16 mouse cellular contexts compared by ENCODE assay signal in genomic region chr11:69585718-69586325, GRCm38 (mm10). TPM values are rescaled to one million over a fixed set of nuclear protein-coding genes. Genes with fewer than 3 reads are reported as not detected.
A peak's percentile ranks its signal among the peaks of the same experiment; 100 is the strongest.
DNase-seq lines count a peak whose midpoint lies in the region; ATAC-seq and TF ChIP-seq lines count a peak whose summit lies in the region.
"Had no signal": no experiment of that assay in that cellular context is flagged by ENCODE, and none has a peak within 500 bp of the region (broad histone marks: within the 10 kb centered on the region; RNA-seq: fewer than 3 reads in every experiment).

No protein-coding gene starts in this region.

- peaks cover 51% of the 10 kb centered on the region for H3K36me3 ChIP-seq in ES-E14 (ENCODE audit: control insufficient read depth, insufficient read depth, low read length, poor library complexity, severe bottlenecking)
- peaks cover 38% of the 10 kb centered on the region for H3K36me3 ChIP-seq in macrophage (ENCODE audit: inconsistent target)
- H3K36me3 ChIP-seq in forebrain, embryonic 12.5 days (replicated peaks) = peaks cover 48% of the 10 kb centered on the region
- peaks cover 38% of the 10 kb centered on the region for H3K36me3 ChIP-seq in forebrain, embryonic 15.5 days
- H3K36me3 ChIP-seq in hindbrain, embryonic 11.5 days (ENCODE audit: control insufficient read depth, insufficient read depth, low read length) = peaks cover 12% of the 10 kb centered on the region; the same call in 1 of the 2 replicates

- H3K4me2 ChIP-seq in forebrain, embryonic 12.5 days = no peak overlapping the region
- H3K4me2 ChIP-seq in forebrain, embryonic 15.5 days (replicated peaks) = no peak overlapping the region
- H3K4me2 ChIP-seq in hindbrain, embryonic 11.5 days (replicated peaks; ENCODE audit: low read depth, low read length) = no peak overlapping the region

- H3K4me3 ChIP-seq in ES-E14 (ENCODE audit: insufficient read depth in 1 of 2, low read depth in 1 of 2, low read length in 2 of 2, poor library complexity in 1 of 2, severe bottlenecking in 1 of 2) = no peak overlapping the region; a peak in 1 of 4 replicates
- no peak overlapping the region for H3K4me3 ChIP-seq in macrophage (ENCODE audit: inconsistent target)
- H3K4me3 ChIP-seq in forebrain, embryonic 12.5 days (replicated peaks) = no peak overlapping the region
- H3K4me3 ChIP-seq in forebrain, embryonic 15.5 days = no peak overlapping the region
- no peak overlapping the region for H3K4me3 ChIP-seq in left cerebral cortex, adult 2 months
- no peak overlapping the region for H3K4me3 ChIP-seq in hindbrain, embryonic 11.5 days (ENCODE audit: low read depth, low read length)
- H3K4me3 ChIP-seq: limb, embryonic 10.5 days had no signal

- peak; percentile 7 for DNase-seq in A20 (ENCODE audit: low read depth, low spot score)
- no peak for DNase-seq in ES-E14 (ENCODE audit: low read depth, low spot score)
- no peak for DNase-seq in left cerebral cortex, adult 2 months (ENCODE audit: extremely low spot score in 1 of 2, low spot score in 2 of 2)
- no peak for DNase-seq in hindbrain, embryonic 11.5 days (ENCODE audit: low spot score)
- DNase-seq: embryo, embryonic 11 days; thymus, adult 2 months had no signal

- peak overlapping the region; percentile 12; the same call in 1 of the 2 replicates for H3K9ac ChIP-seq in ES-E14 (ENCODE audit: insufficient read depth, low read depth, low read length, poor library complexity, severe bottlenecking)
- no peak overlapping the region for H3K9ac ChIP-seq in forebrain, embryonic 12.5 days
- H3K9ac ChIP-seq in forebrain, embryonic 15.5 days (replicated peaks) = no peak overlapping the region
- no peak overlapping the region for H3K9ac ChIP-seq in hindbrain, embryonic 11.5 days (ENCODE audit: low read depth, low read length)

- no peaks in the 10 kb centered on the region for H3K27me3 ChIP-seq in forebrain, embryonic 12.5 days
- no peaks in the 10 kb centered on the region for H3K27me3 ChIP-seq in forebrain, embryonic 15.5 days
- H3K27me3 ChIP-seq in hindbrain, embryonic 11.5 days (ENCODE audit: control insufficient read depth, insufficient read depth, low read length) = no peaks in the 10 kb centered on the region

- peak; percentile 74 for ATAC-seq in erythroid progenitor cell, adult 5-6 weeks (replicated peaks; ENCODE audit: low FRiP score, poor library complexity, severe bottlenecking)
- ATAC-seq in forebrain, embryonic 12.5 days (ENCODE audit: low FRiP score) = no peak
- ATAC-seq in forebrain, embryonic 15.5 days (replicated peaks) = no peak
- ATAC-seq in hindbrain, embryonic 11.5 days (ENCODE audit: low FRiP score) = no peak
- ATAC-seq: forebrain, embryonic 14.5 days; hindbrain, embryonic 16.5 days had no signal

- in situ Hi-C loops in ES-E14 (cut with MboI; ENCODE audit: low sequenced_read_pairs in 2 of 2, unreplicated experiment in 2 of 2) = no loop called here

- TF ChIP-seq CTCF in left cerebral cortex, adult 2 months (IDR thresholded peaks at IDR 0.05) = no peak

- 31% methylated on average over 6 of the region's 7 CpGs for WGBS in macrophage (ENCODE audit: missing documents)
- 84% methylated on average over 7 of the region's 7 CpGs for WGBS in forebrain, embryonic 12.5 days
- 85% methylated on average over 7 of the region's 7 CpGs for WGBS in forebrain, embryonic 15.5 days
- 84% methylated on average over 7 of the region's 7 CpGs for WGBS in hindbrain, embryonic 11.5 days

- H3K79me2 ChIP-seq in macrophage (ENCODE audit: inconsistent target) = peaks cover 53% of the 10 kb centered on the region

- H3K4me1 ChIP-seq in ES-E14 (ENCODE audit: control insufficient read depth in 2 of 2, insufficient read depth in 2 of 2, low read length in 2 of 2, poor library complexity in 1 of 2) = peaks cover 7 to 27% of the 10 kb centered on the region in 2 experiments
- H3K4me1 ChIP-seq in forebrain, embryonic 12.5 days = peaks cover 11% of the 10 kb centered on the region
- peaks cover 10% of the 10 kb centered on the region for H3K4me1 ChIP-seq in forebrain, embryonic 15.5 days
- H3K4me1 ChIP-seq in hindbrain, embryonic 11.5 days (replicated peaks; ENCODE audit: control insufficient read depth, insufficient read depth, low read length) = peaks cover 2% of the 10 kb centered on the region; the same call in 1 of the 2 replicates

- H3K27ac ChIP-seq in ES-E14 (ENCODE audit: insufficient read depth, low read depth, low read length, poor library complexity, severe bottlenecking) (0 out of 2 replicates have a peak overlapping the region, but pooled peaks have one; percentile 44), macrophage (0 out of 2 replicates have a peak overlapping the region, but pooled peaks have one; percentile 0)
- H3K27ac ChIP-seq in forebrain, embryonic 12.5 days = no peak overlapping the region
- H3K27ac ChIP-seq in forebrain, embryonic 15.5 days (replicated peaks) = no peak overlapping the region
- no peak overlapping the region for H3K27ac ChIP-seq in left cerebral cortex, adult 2 months
- no peak overlapping the region for H3K27ac ChIP-seq in hindbrain, embryonic 11.5 days (ENCODE audit: low read depth, low read length)
- H3K27ac ChIP-seq: limb, embryonic 10.5 days had no signal

- intact Hi-C loops in left cerebral cortex, adult 2 months (cut with DNase I) = no loop called here

- no peaks in the 10 kb centered on the region for H3K9me3 ChIP-seq in ES-E14 (ENCODE audit: control insufficient read depth, insufficient read depth, low read depth, low read length)
- H3K9me3 ChIP-seq in forebrain, embryonic 12.5 days = no peaks in the 10 kb centered on the region
- no peaks in the 10 kb centered on the region for H3K9me3 ChIP-seq in forebrain, embryonic 15.5 days
- no peaks in the 10 kb centered on the region for H3K9me3 ChIP-seq in hindbrain, embryonic 11.5 days (ENCODE audit: control insufficient read depth, low read length)
- H3K9me3 ChIP-seq: limb, embryonic 10.5 days had no signal

RNA-seq across cellular contexts. Expression of gene Trp53, which starts 5.7 kb away (rescaled TPM):
- total RNA-seq in ES-E14 (2012; rRNA removed) = 98.0 and 105 TPM in 2 replicates
- total RNA-seq in erythroid progenitor cell, adult 5-6 weeks (2015; ENCODE audit: low replicate concordance) = 38.2 and 75.9 TPM in 2 replicates
- total RNA-seq in erythroid progenitor cell, adult 5-6 weeks (2017; ENCODE audit: low replicate concordance) = 12.2 TPM in 2 replicates
- total RNA-seq in macrophage (2018; cell fraction: chromatin; rRNA removed) = 10 to 100 TPM; 28.7 to 99.5 (median 49.8) TPM
- 10 to 100 TPM; 38.1 to 55.5 (median 45.5) TPM for total RNA-seq in macrophage (2018; cell fraction: cytosol; rRNA removed)
- total RNA-seq in macrophage (2018; cell fraction: nucleus; rRNA removed) = 100 to 1,000 TPM in 1 of 26 experiments, 10 to 100 TPM in 25; 32.0 to 114 (median 50.3) TPM
- polyA plus RNA-seq in macrophage (2018) = 32.6 to 59.9 TPM (median 52.5 TPM) in 3 replicates
- 120 and 124 TPM in 2 replicates for polyA plus RNA-seq in forebrain, embryonic 12.5 days (2016; fragmentation: Nextera tagmentation; extraction: Ambion mirVana)
- polyA plus RNA-seq in forebrain, embryonic 15.5 days (2015; fragmentation: Nextera tagmentation; extraction: Ambion mirVana) = 112 and 115 TPM in 2 replicates
- 10 to 100 TPM; 23.7 TPM for total RNA-seq in left cerebral cortex, adult 2 months (2021)
- polyA plus RNA-seq in hindbrain, embryonic 11.5 days (2014; fragmentation: Nextera tagmentation; extraction: Ambion mirVana) = 156 and 159 TPM in 2 replicates

RNA-seq across cellular contexts. Expression of gene Wrap53, which starts 5.8 kb away (rescaled TPM):
- total RNA-seq in ES-E14 (2012; rRNA removed) = 30.7 and 33.0 TPM in 2 replicates
- total RNA-seq in erythroid progenitor cell, adult 5-6 weeks (2015; ENCODE audit: low replicate concordance) = 13.8 and 48.3 TPM in 2 replicates
- 13.5 and 18.4 TPM in 2 replicates for total RNA-seq in erythroid progenitor cell, adult 5-6 weeks (2017; ENCODE audit: low replicate concordance)
- 10 to 100 TPM in 9 of 26 experiments, 1 to 10 TPM in 16, under 1 TPM in 1; 0.81 to 18.2 (median 8.6) TPM for total RNA-seq in macrophage (2018; cell fraction: chromatin; rRNA removed)
- total RNA-seq in macrophage (2018; cell fraction: cytosol; rRNA removed) = 1 to 10 TPM; 3.5 to 6.9 (median 5.0) TPM
- total RNA-seq in macrophage (2018; cell fraction: nucleus; rRNA removed) = 10 to 100 TPM in 6 of 26 experiments, 1 to 10 TPM in 20; 3.1 to 13.1 (median 7.6) TPM
- 4.4 to 5.0 TPM (median 5.0 TPM) in 3 replicates for polyA plus RNA-seq in macrophage (2018)
- polyA plus RNA-seq in forebrain, embryonic 12.5 days (2016; fragmentation: Nextera tagmentation; extraction: Ambion mirVana) = 33.0 and 36.0 TPM in 2 replicates
- 26.3 and 27.2 TPM in 2 replicates for polyA plus RNA-seq in forebrain, embryonic 15.5 days (2015; fragmentation: Nextera tagmentation; extraction: Ambion mirVana)
- 10 to 100 TPM in 1 of 2 experiments, 1 to 10 TPM in 1; 7.6 to 10.5 TPM for total RNA-seq in left cerebral cortex, adult 2 months (2021)
- 36.6 and 37.8 TPM in 2 replicates for polyA plus RNA-seq in hindbrain, embryonic 11.5 days (2014; fragmentation: Nextera tagmentation; extraction: Ambion mirVana)

RNA-seq across cellular contexts. Expression of gene Atp1b2, which starts 19.9 kb away (rescaled TPM):
- total RNA-seq in ES-E14 (2012; rRNA removed) = 12.1 and 13.1 TPM in 2 replicates
- 20.9 and 36.5 TPM in 2 replicates for total RNA-seq in erythroid progenitor cell, adult 5-6 weeks (2015; ENCODE audit: low replicate concordance)
- 3.5 and 4.5 TPM in 2 replicates for total RNA-seq in erythroid progenitor cell, adult 5-6 weeks (2017; ENCODE audit: low replicate concordance)
- total RNA-seq in macrophage (2018; cell fraction: chromatin; rRNA removed) = under 1 TPM in 2 of 26 experiments, not detected in 24; 0.38 to 0.54 TPM
- under 1 TPM in 10 of 26 experiments, not detected in 16; 0.04 to 0.30 (median 0.08) TPM for total RNA-seq in macrophage (2018; cell fraction: cytosol; rRNA removed)
- not detected for total RNA-seq in macrophage (2018; cell fraction: nucleus; rRNA removed)
- polyA plus RNA-seq in macrophage (2018) = not detected in 3 replicates
- 11.9 and 12.6 TPM in 2 replicates for polyA plus RNA-seq in forebrain, embryonic 12.5 days (2016; fragmentation: Nextera tagmentation; extraction: Ambion mirVana)
- 22.2 and 25.9 TPM in 2 replicates for polyA plus RNA-seq in forebrain, embryonic 15.5 days (2015; fragmentation: Nextera tagmentation; extraction: Ambion mirVana)
- 100 to 1,000 TPM; 411 to 429 TPM for total RNA-seq in left cerebral cortex, adult 2 months (2021)
- polyA plus RNA-seq in hindbrain, embryonic 11.5 days (2014; fragmentation: Nextera tagmentation; extraction: Ambion mirVana) = 11.7 and 13.1 TPM in 2 replicates

RNA-seq across cellular contexts. Expression of gene Efnb3, which starts 25.8 kb away (rescaled TPM):
- 3.1 and 3.2 TPM in 2 replicates for total RNA-seq in ES-E14 (2012; rRNA removed)
- total RNA-seq in erythroid progenitor cell, adult 5-6 weeks (2015; ENCODE audit: low replicate concordance) = 2.5 and 2.9 TPM in 2 replicates
- 0.77 and 1.1 TPM in 2 replicates for total RNA-seq in erythroid progenitor cell, adult 5-6 weeks (2017; ENCODE audit: low replicate concordance)
- total RNA-seq in macrophage (2018; cell fraction: chromatin; rRNA removed) = under 1 TPM in 17 of 26 experiments, not detected in 9; 0.12 to 0.97 (median 0.38) TPM
- under 1 TPM in 4 of 26 experiments, not detected in 22; 0.03 to 0.05 (median 0.04) TPM for total RNA-seq in macrophage (2018; cell fraction: cytosol; rRNA removed)
- under 1 TPM in 18 of 26 experiments, not detected in 8; 0.17 to 0.75 (median 0.33) TPM for total RNA-seq in macrophage (2018; cell fraction: nucleus; rRNA removed)
- polyA plus RNA-seq in macrophage (2018) = 0.06 TPM in 1 of 3 replicates, not detected in the others
- 63.7 and 72.7 TPM in 2 replicates for polyA plus RNA-seq in forebrain, embryonic 12.5 days (2016; fragmentation: Nextera tagmentation; extraction: Ambion mirVana)
- polyA plus RNA-seq in forebrain, embryonic 15.5 days (2015; fragmentation: Nextera tagmentation; extraction: Ambion mirVana) = 107 and 114 TPM in 2 replicates
- 10 to 100 TPM; 46.6 to 63.0 TPM for total RNA-seq in left cerebral cortex, adult 2 months (2021)
- 12.2 and 15.5 TPM in 2 replicates for polyA plus RNA-seq in hindbrain, embryonic 11.5 days (2014; fragmentation: Nextera tagmentation; extraction: Ambion mirVana)

RNA-seq across cellular contexts. Expression of gene Shbg, which starts 31.9 kb away (rescaled TPM):
- total RNA-seq in ES-E14 (2012; rRNA removed) = not detected in 2 replicates
- not detected in 2 replicates for total RNA-seq in erythroid progenitor cell, adult 5-6 weeks (2015; ENCODE audit: low replicate concordance)
- total RNA-seq in erythroid progenitor cell, adult 5-6 weeks (2017; ENCODE audit: low replicate concordance) = not detected in 2 replicates
- not detected for total RNA-seq in macrophage (2018; cell fraction: chromatin; rRNA removed)
- total RNA-seq in macrophage (2018; cell fraction: cytosol; rRNA removed) = not detected
- not detected for total RNA-seq in macrophage (2018; cell fraction: nucleus; rRNA removed)
- polyA plus RNA-seq in macrophage (2018) = not detected in 3 replicates
- polyA plus RNA-seq in forebrain, embryonic 12.5 days (2016; fragmentation: Nextera tagmentation; extraction: Ambion mirVana) = not detected in 2 replicates
- polyA plus RNA-seq in forebrain, embryonic 15.5 days (2015; fragmentation: Nextera tagmentation; extraction: Ambion mirVana) = not detected in 2 replicates
- not detected for total RNA-seq in left cerebral cortex, adult 2 months (2021)
- 0.17 TPM in 1 of 2 replicates, not detected in the other for polyA plus RNA-seq in hindbrain, embryonic 11.5 days (2014; fragmentation: Nextera tagmentation; extraction: Ambion mirVana)
- total RNA-seq: gastrocnemius, postnatal 4 days had no signal
- polyA plus RNA-seq: brain, embryonic 14.5 days; forebrain, embryonic 14.5 days; hindbrain, embryonic 16.5 days; large intestine, adult 2 months; limb, embryonic 10.5 days; thymus, adult 2 months had no signal

Comparison
In these comparisons a context has a peak if more than half of its experiments do, and no peak if none do; other contexts are left out.
1. H3K27ac ChIP-seq: peak in ES-E14 (single experiment) and macrophage (single experiment); none in forebrain, embryonic 12.5 days (single experiment), forebrain, embryonic 15.5 days (single experiment), left cerebral cortex, adult 2 months (single experiment) and hindbrain, embryonic 11.5 days (single experiment).
2. RNA of gene Atp1b2, which starts 19.9 kb away (polyA plus RNA-seq): 22.2 to 25.9 TPM in forebrain, embryonic 15.5 days, 11.9 to 12.6 TPM in forebrain, embryonic 12.5 days and 11.7 to 13.1 TPM in hindbrain, embryonic 11.5 days; not detected in macrophage; every median in the first group is over 10 times any median in the second.